Mouse (Mus musculus): ENCODE results near the gene E430018J23Rik.

GRCm38 (mm10) chr7:127344371-127344770 lies 49.1 kb downstream of the E430018J23Rik start:
- TF ChIP-seq CTCF (IDR thresholded peaks at IDR 0.05) = no peak
- no peak for TF ChIP-seq POLR2A (IDR thresholded peaks at IDR 0.05; ENCODE audit: insufficient read depth, low read depth, low read length)
- TF ChIP-seq EP300 (IDR thresholded peaks at IDR 0.05; ENCODE audit: insufficient read depth, low read depth, low read length) = no peak
